Mouse (Mus musculus): Measurements from ENCODE around the gene Slu7.

The Slu7 gene

GRCm38 (mm10) chr11:43433254-43434023, at the start of gene Slu7:
Gene Slu7 (plus strand): TSS chr11:43433744.
- peak; percentile 89 for DNase-seq (ENCODE audit: low spot score)

- DNase-seq (ENCODE audit: low spot score), result peak; percentile 79
Observed at GRCm38 (mm10) chr11:43385055-43385649, 48.4 kb upstream of the Slu7 start.

- DNase-seq (ENCODE audit: low spot score), result peak; percentile 55
Observed at GRCm38 (mm10) chr11:43385716-43386115, 47.8 kb upstream of the Slu7 start.

GRCm38 (mm10) chr11:43387004-43387880, 46.3 kb upstream of the Slu7 start:
- no peak for DNase-seq (ENCODE audit: low spot score)

GRCm38 (mm10) chr11:43388122-43389097, 45.1 kb upstream of the Slu7 start:
- DNase-seq (ENCODE audit: low spot score), result no peak

GRCm38 (mm10) chr11:43389118-43389517, 44.4 kb upstream of the Slu7 start:
- DNase-seq (ENCODE audit: low spot score), result no peak

- DNase-seq (ENCODE audit: low spot score), result no peak
Observed at GRCm38 (mm10) chr11:43392757-43393156, 40.8 kb upstream of the Slu7 start.

- DNase-seq (ENCODE audit: low spot score), result no peak
Observed at GRCm38 (mm10) chr11:43393325-43393724, 40.2 kb upstream of the Slu7 start.

GRCm38 (mm10) chr11:43395073-43395948, 38.2 kb upstream of the Slu7 start:
- DNase-seq (ENCODE audit: low spot score), result no peak

- DNase-seq (ENCODE audit: low spot score), result no peak
Observed at GRCm38 (mm10) chr11:43396246-43396645, 37.3 kb upstream of the Slu7 start.

GRCm38 (mm10) chr11:43396672-43397071, 36.9 kb upstream of the Slu7 start:
- no peak for DNase-seq (ENCODE audit: low spot score)

GRCm38 (mm10) chr11:43399297-43399696, 34.2 kb upstream of the Slu7 start:
- peak; percentile 29 for DNase-seq (ENCODE audit: low spot score)

- no peak for DNase-seq (ENCODE audit: low spot score)
Observed at GRCm38 (mm10) chr11:43400131-43400530, 33.4 kb upstream of the Slu7 start.

GRCm38 (mm10) chr11:43404150-43404807, 29.3 kb upstream of the Slu7 start:
- no peak for DNase-seq (ENCODE audit: low spot score)

- DNase-seq (ENCODE audit: low spot score), result no peak
Observed at GRCm38 (mm10) chr11:43408888-43409287, 24.7 kb upstream of the Slu7 start.

GRCm38 (mm10) chr11:43410291-43410690, 23.3 kb upstream of the Slu7 start:
- DNase-seq (ENCODE audit: low spot score), result no peak

GRCm38 (mm10) chr11:43411413-43411812, 22.1 kb upstream of the Slu7 start:
- DNase-seq (ENCODE audit: low spot score), result peak; percentile 81

- peak; percentile 89 for DNase-seq (ENCODE audit: low spot score)
Observed at GRCm38 (mm10) chr11:43412771-43413451, 20.6 kb upstream of the Slu7 start.

GRCm38 (mm10) chr11:43417201-43417600, 16.3 kb upstream of the Slu7 start:
- DNase-seq (ENCODE audit: low spot score), result peak; percentile 32

All from embryo, embryonic 10.5 days (tissue).